In genomic region chr2:153529931-153530766, GRCm38 (mm10) we compare ENCODE assay signal across 8 mouse cellular contexts. TPM values are rescaled to one million over a fixed set of nuclear protein-coding genes. Genes with fewer than 3 reads are reported as not detected.
DNase-seq lines count a peak whose midpoint lies in the region; ATAC-seq and TF ChIP-seq lines count a peak whose summit lies in the region.

Gene Nol4l, minus strand, starts transcription at chr2:153529971.

- intact Hi-C loops in heart, adult 2 months (cut with DNase I): loop anchor here (5.0 kb wide), 1 partner anchor 38 kb away; the partner anchor contains the start of gene 4930404H24Rik
- intact Hi-C loops in heart, postnatal 36 days (cut with DNase I): no loop called here

- H3K4me2 ChIP-seq in midbrain, embryonic 15.5 days: peak within 1 kb of the TSS; percentile 91

- TF ChIP-seq RAD21 in MEL (IDR thresholded peaks at IDR 0.05; ENCODE audit: low read depth, low read length): no peak

- no peaks in the 10 kb centered on the region for H3K4me1 ChIP-seq in heart, adult 2 months (ENCODE audit: control insufficient read depth, insufficient read depth, low read length)
- peaks cover 17 to 32% of the 10 kb centered on the region in 2 experiments for H3K4me1 ChIP-seq in MEL (ENCODE audit: control insufficient read depth in 1 of 2, insufficient read depth in 2 of 2, low read length in 2 of 2)
- H3K4me1 ChIP-seq in cortical plate, adult 2 months (ENCODE audit: control insufficient read depth, insufficient read depth, low read length): peaks cover 4% of the 10 kb centered on the region; the same call in 1 of the 2 replicates
- peaks cover 54% of the 10 kb centered on the region for H3K4me1 ChIP-seq in limb, embryonic 10.5 days
- H3K4me1 ChIP-seq in midbrain, embryonic 15.5 days: peaks cover 29% of the 10 kb centered on the region

- no peak for TF ChIP-seq CTCF in heart, adult 2 months (IDR thresholded peaks at IDR 0.05)
- no peak for TF ChIP-seq CTCF in MEL (IDR thresholded peaks at IDR 0.05 in 2 of 3, conservative IDR thresholded peaks at IDR 0.05 in 1 of 3; ENCODE audit: control insufficient read depth in 1 of 3, insufficient read depth in 1 of 3, low read depth in 2 of 3, low read length in 3 of 3, poor library complexity in 1 of 3, severe bottlenecking in 1 of 3)
- no peak for TF ChIP-seq CTCF in cortical plate, adult 2 months (IDR thresholded peaks at IDR 0.05; ENCODE audit: extremely low read depth, insufficient read depth, low read length)

- 8% methylated on average over 41 of the region's 86 CpGs for WGBS in heart, adult 2 months
- 6% methylated on average over 48 of the region's 86 CpGs for WGBS in limb, embryonic 10.5 days
- 1% methylated on average over 28 of the region's 86 CpGs for WGBS in midbrain, embryonic 15.5 days

- H3K9me3 ChIP-seq in MEL (replicated peaks; ENCODE audit: insufficient read depth, low read length): no peaks in the 10 kb centered on the region
- H3K9me3 ChIP-seq in limb, embryonic 10.5 days (replicated peaks): no peaks in the 10 kb centered on the region
- H3K9me3 ChIP-seq in midbrain, embryonic 15.5 days: no peaks in the 10 kb centered on the region

- no peak for TF ChIP-seq POLR2A in heart, adult 2 months (IDR thresholded peaks at IDR 0.05; ENCODE audit: insufficient read depth, low read depth, low read length)
- TF ChIP-seq POLR2A in MEL (IDR thresholded peaks at IDR 0.05; ENCODE audit: control insufficient read depth in 1 of 2, insufficient read depth in 1 of 2, low read depth in 1 of 2, low read length in 2 of 2, poor library complexity in 1 of 2): no peak
- TF ChIP-seq POLR2A in cortical plate, adult 2 months (IDR thresholded peaks at IDR 0.05; ENCODE audit: extremely low read depth, insufficient read depth, low read length): no peak

- H3K36me3 ChIP-seq in heart, adult 2 months (ENCODE audit: control insufficient read depth, insufficient read depth, low read length): no peaks in the 10 kb centered on the region
- H3K36me3 ChIP-seq in MEL (ENCODE audit: control insufficient read depth in 1 of 2, insufficient read depth in 2 of 2, low read length in 2 of 2): peaks cover 0 to 25% of the 10 kb centered on the region in 2 experiments; a peak in 2 of 4 replicates
- H3K36me3 ChIP-seq in limb, embryonic 10.5 days: no peaks in the 10 kb centered on the region
- H3K36me3 ChIP-seq in midbrain, embryonic 15.5 days (replicated peaks): no peaks in the 10 kb centered on the region

- H3K27ac ChIP-seq in heart, adult 2 months: no peak within 1 kb of the TSS
- H3K27ac ChIP-seq in MEL (ENCODE audit: control insufficient read depth, low read depth, low read length): peak within 1 kb of the TSS; percentile 15; the same call in 1 of the 2 replicates
- H3K27ac ChIP-seq in cortical plate, adult 2 months (ENCODE audit: insufficient read depth, low read length): peak within 1 kb of the TSS; percentile 95
- peak within 1 kb of the TSS; percentile 84 for H3K27ac ChIP-seq in limb, embryonic 10.5 days
- H3K27ac ChIP-seq in midbrain, embryonic 15.5 days: peak within 1 kb of the TSS; percentile 89

- H3K9ac ChIP-seq in heart, adult 2 months (ENCODE audit: low read depth, low read length): peak within 1 kb of the TSS; percentile 67
- peak within 1 kb of the TSS; percentile 80 for H3K9ac ChIP-seq in MEL (ENCODE audit: control insufficient read depth, low read depth, low read length, poor library complexity, severe bottlenecking)
- peak within 1 kb of the TSS; percentile 86 for H3K9ac ChIP-seq in midbrain, embryonic 15.5 days

- no peak for TF ChIP-seq EP300 in heart, adult 2 months (IDR thresholded peaks at IDR 0.05; ENCODE audit: insufficient read depth, low read depth, low read length)
- TF ChIP-seq EP300 in MEL (IDR thresholded peaks at IDR 0.05; ENCODE audit: low read depth in 1 of 2, low read length in 2 of 2): no peak

- peak; percentile 45 to 52 for DNase-seq in heart, adult 2 months
- no peak for DNase-seq in heart, adult 8-10 months (ENCODE audit: low spot score)
- no peak for DNase-seq in MEL (ENCODE audit: low read depth, low spot score)
- peak; percentile 26 to 29 for DNase-seq in heart, postnatal 36 days
- DNase-seq in limb, embryonic 10.5 days (ENCODE audit: low spot score): peak; percentile 60
- no peak for DNase-seq in B cell, adult 2 months

- H3K27me3 ChIP-seq in heart, adult 2 months (ENCODE audit: control insufficient read depth, insufficient read depth, low read length): peaks cover 5% of the 10 kb centered on the region; the same call in 1 of the 2 replicates
- H3K27me3 ChIP-seq in MEL (ENCODE audit: control insufficient read depth in 1 of 2, insufficient read depth in 2 of 2, low read length in 2 of 2): no peaks in the 10 kb centered on the region
- H3K27me3 ChIP-seq in limb, embryonic 10.5 days (ENCODE audit: low read depth, poor library complexity, severe bottlenecking): peaks cover 78% of the 10 kb centered on the region
- H3K27me3 ChIP-seq in midbrain, embryonic 15.5 days (replicated peaks): no peaks in the 10 kb centered on the region

- peak; percentile 31 for ATAC-seq in midbrain, embryonic 15.5 days (replicated peaks)

- H3K4me3 ChIP-seq in heart, adult 2 months: peak within 1 kb of the TSS; percentile 73
- H3K4me3 ChIP-seq in MEL (ENCODE audit: control insufficient read depth in 1 of 2, insufficient read depth in 1 of 2, low read depth in 2 of 2, low read length in 2 of 2): peak within 1 kb of the TSS; percentile 87 to 98
- peak within 1 kb of the TSS; percentile 97 for H3K4me3 ChIP-seq in cortical plate, adult 2 months (ENCODE audit: insufficient read depth, low read length)
- peak within 1 kb of the TSS; percentile 75 for H3K4me3 ChIP-seq in limb, embryonic 10.5 days
- peak within 1 kb of the TSS; percentile 89 for H3K4me3 ChIP-seq in midbrain, embryonic 15.5 days

- H3K79me2 ChIP-seq in heart, adult 2 months (replicated peaks; ENCODE audit: control insufficient read depth, insufficient read depth, low read length): no peaks in the 10 kb centered on the region
- H3K79me2 ChIP-seq in MEL (ENCODE audit: control insufficient read depth, insufficient read depth, low read length, poor library complexity): peaks cover 12% of the 10 kb centered on the region

TF ChIP-seq in MEL, 35 proteins besides CTCF, POLR2A, EP300 and RAD21:
- no peak for TF ChIP-seq ELF1 (IDR thresholded peaks at IDR 0.05; ENCODE audit: low read depth, low read length)
- no peak for TF ChIP-seq E2F4 (IDR thresholded peaks at IDR 0.05; ENCODE audit: borderline replicate concordance, low read depth, low read length)
- no peak for TF ChIP-seq MEF2A (IDR thresholded peaks at IDR 0.05; ENCODE audit: extremely low read depth, insufficient replicate concordance, low read depth, low read length, poor library complexity, severe bottlenecking)
- TF ChIP-seq UBTF (IDR thresholded peaks at IDR 0.05; ENCODE audit: borderline replicate concordance, insufficient read depth, low read depth, low read length): 0 out of 2 replicates have a peak, but pooled peaks have one; percentile 17
- TF ChIP-seq RCOR1 (IDR thresholded peaks at IDR 0.05; ENCODE audit: low read depth, low read length): no peak
- no peak for TF ChIP-seq TAL1 (IDR thresholded peaks at IDR 0.05; ENCODE audit: low read length)
TF ChIP-seq in MEL: peak in this region for 1.

RNA-seq across cellular contexts. Expression of gene Nol4l, which starts in this region (rescaled TPM):
- 1 to 10 TPM; 3.5 to 4.4 TPM for total RNA-seq in heart, adult 2 months (2021)
- 3.9 and 4.0 TPM in 2 replicates for polyA plus RNA-seq in heart, adult 2 months (2012; rRNA removed)
- total RNA-seq in heart, adult 8-10 months (2022): 1 to 10 TPM; 2.2 to 3.6 (median 3.0) TPM
- 4.4 and 4.5 TPM in 2 replicates for total RNA-seq in MEL (2012; rRNA removed)
- 1 to 10 TPM in 1 of 2 experiments, not detected in 1; 7.1 TPM for polyA plus RNA-seq in MEL (2012; ENCODE audit: insufficient read depth in 1 of 2, insufficient read length in 2 of 2, low read depth in 1 of 2, low replicate concordance in 2 of 2, missing spikeins in 1 of 2)
- polyA plus RNA-seq in cortical plate, adult 2 months (2012; rRNA removed): 33.6 and 33.9 TPM in 2 replicates
- 1 to 10 TPM; 3.9 to 4.0 TPM for total RNA-seq in heart, postnatal 36 days (2021)
- polyA plus RNA-seq in limb, embryonic 10.5 days (2016; fragmentation: Nextera tagmentation; extraction: Ambion mirVana): 15.8 and 17.2 TPM in 2 replicates
- 50.8 and 54.6 TPM in 2 replicates for polyA plus RNA-seq in midbrain, embryonic 15.5 days (2015; fragmentation: Nextera tagmentation; extraction: Ambion mirVana)

Comparison
In these comparisons a context has a peak if more than half of its experiments do, and no peak if none do; other contexts are left out.
1. DNase-seq: peak in heart, adult 2 months (2 of 2), heart, postnatal 36 days (2 of 2) and limb, embryonic 10.5 days (single experiment); none in heart, adult 8-10 months (single experiment), MEL (single experiment) and B cell, adult 2 months (0 of 2).
2. Peak in every context shown above with its lines, with median percentiles within 50 percentile points of each other: H3K4me3 ChIP-seq and H3K9ac ChIP-seq.